Mouse (Mus musculus) spleen, adult 2 months (tissue): ENCODE measurements around the gene Atp8a2. TPM values are rescaled to one million over a fixed set of nuclear protein-coding genes. Genes with fewer than 3 reads are reported as not detected.

Experiments
- DNase-seq, 2 experiments: peaks; one replicate each; pipeline versions ENCODE4 v3.0.0 to v3.0.0-alpha.2; 2012 to 2021; ENCODE audit warnings: low spot score in 2 of 2, low read depth in 1 of 2
- H3K27ac ChIP-seq: fragments of 200-500 bp; 2 replicates; pipeline ENCODE4 v1.5.1; 2012; ENCODE audit warnings: low read length, inconsistent platforms; ENCODE audit not compliant: insufficient read depth
- H3K27me3 ChIP-seq: fragments of 200-500 bp; 2 replicates; pipeline ENCODE4 v1.6.1; 2012; ENCODE audit warnings: mild to moderate bottlenecking, moderate library complexity, low read length, inconsistent platforms; ENCODE audit not compliant: control insufficient read depth, insufficient read depth
- H3K36me3 ChIP-seq: fragments of 200-500 bp; 2 replicates; pipeline ENCODE4 v1.6.1; 2012; ENCODE audit warnings: mild to moderate bottlenecking, low read length, inconsistent platforms; ENCODE audit not compliant: control insufficient read depth, insufficient read depth
- H3K4me1 ChIP-seq: fragments of 200-500 bp; 2 replicates; pipeline ENCODE4 v1.6.1; 2011; ENCODE audit warnings: inconsistent platforms; ENCODE audit not compliant: control insufficient read depth, insufficient read depth, insufficient read length
- H3K4me3 ChIP-seq: fragments of 200-500 bp; 2 replicates; pipeline ENCODE4 v1.5.1; 2011; ENCODE audit warnings: mild to moderate bottlenecking, inconsistent platforms; ENCODE audit not compliant: insufficient read depth, insufficient read length; ENCODE audit errors: extremely low read depth
- CTCF ChIP-seq: fragments of 200-500 bp; IDR thresholded peaks from 2 replicates; pipeline ENCODE4 v1.5.1; 2011; ENCODE audit warnings: mild to moderate bottlenecking, inconsistent platforms; ENCODE audit not compliant: insufficient read depth, insufficient read length, insufficient replicate concordance; ENCODE audit errors: extremely low read depth
- POLR2A ChIP-seq: fragments of 200-500 bp; IDR thresholded peaks from 2 replicates; pipeline ENCODE4 v1.6.1; 2011; ENCODE audit warnings: low read depth, low read length, inconsistent platforms
- WGBS: fragments of 180-500 bp; shearing (Covaris S2); methylation state at CpG from one replicate; pipeline ENCODE4 v1.1.7; 2018; 5-methylcytosine and 5-hydroxymethylcytosine counted together
- polyA plus RNA-seq: library from polyadenylated mRNA; depleted of rRNA; stranded (reverse); fragments of >200 nt; gene quantifications from 2 replicates; pipeline ENCODE4 v1.2.3, GENCODE M21; 2012

Atp8a2 gene
- polyA plus RNA-seq, 1 experiment, result 0.32 TPM

DNA sequence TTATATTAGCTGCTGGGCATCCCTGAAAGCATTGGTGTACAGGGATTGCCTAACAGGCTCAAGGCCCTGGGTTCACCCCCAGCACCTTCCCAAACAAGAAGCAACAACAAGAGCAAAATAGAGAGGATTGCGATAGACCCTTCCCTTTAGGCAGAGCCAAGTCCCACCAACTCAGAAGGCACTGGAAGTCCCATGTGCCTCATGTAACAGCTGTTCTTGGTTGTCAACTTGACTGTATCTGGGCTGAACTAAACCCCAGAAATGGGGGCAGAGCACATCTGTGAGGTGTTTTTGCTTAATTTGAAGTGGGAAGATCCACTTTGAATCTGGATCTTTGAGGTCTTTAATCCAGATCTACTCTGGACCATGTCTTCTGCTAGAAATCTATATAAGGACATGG lies 539.9 kb downstream of the Atp8a2 start:
- no peaks in the 10 kb centered on the region for H3K4me1 ChIP-seq
- no peaks in the 10 kb centered on the region for H3K27me3 ChIP-seq
- H3K4me3 ChIP-seq, result no peak overlapping the region
- no peak overlapping the region for H3K27ac ChIP-seq
- no peaks in the 10 kb centered on the region for H3K36me3 ChIP-seq
- 100% methylated on average over 1 of the region's 1 CpGs for WGBS
- no peak for DNase-seq
- no peak for TF ChIP-seq POLR2A
- TF ChIP-seq CTCF, result no peak

DNA sequence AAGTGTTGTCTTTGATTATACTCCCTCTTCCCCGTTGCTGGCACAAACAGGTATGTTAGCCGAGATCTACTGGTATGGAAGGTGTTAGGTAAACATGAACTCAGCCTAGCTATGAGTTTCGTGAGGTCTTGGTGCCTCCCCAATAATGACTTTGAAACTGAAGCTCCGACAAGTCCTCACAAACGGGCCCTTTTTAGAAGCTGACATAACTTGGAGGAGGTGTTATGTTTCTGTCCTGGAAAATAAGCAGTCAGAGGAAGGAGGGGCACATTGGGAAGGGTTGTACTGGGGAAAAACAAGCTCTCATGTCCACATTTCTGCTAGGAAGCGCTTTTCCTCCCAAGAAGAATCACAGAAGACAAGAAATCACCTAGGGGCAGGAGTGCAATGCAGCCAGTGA lies 540.4 kb downstream of the Atp8a2 start:
- H3K27ac ChIP-seq, result no peak overlapping the region
- no peak overlapping the region for H3K4me3 ChIP-seq
- 82% methylated on average over 6 of the region's 6 CpGs for WGBS
- H3K36me3 ChIP-seq, result no peaks in the 10 kb centered on the region
- no peak for DNase-seq
- TF ChIP-seq CTCF, result no peak
- TF ChIP-seq POLR2A, result no peak
- no peaks in the 10 kb centered on the region for H3K27me3 ChIP-seq
- H3K4me1 ChIP-seq, result no peaks in the 10 kb centered on the region

DNA sequence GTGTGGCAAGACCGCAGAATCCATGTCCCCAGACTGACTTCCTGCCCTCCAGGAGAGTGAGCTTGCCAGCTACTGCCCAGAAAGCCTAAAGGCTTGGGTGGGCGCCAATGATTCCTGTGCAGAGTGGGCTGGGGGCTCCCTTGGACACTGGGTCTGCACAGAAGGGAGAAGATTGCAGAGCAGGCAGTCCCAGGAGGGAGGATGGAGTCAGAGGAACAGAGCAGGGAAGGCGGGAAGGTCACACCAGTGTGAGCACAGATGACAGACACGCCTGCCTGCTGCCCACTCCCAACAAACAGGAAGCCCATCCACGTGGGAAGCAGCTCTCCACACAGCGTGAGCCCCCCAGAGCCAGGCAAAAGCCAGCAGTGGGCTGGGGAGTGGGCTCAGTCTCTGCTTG lies 547.6 kb downstream of the Atp8a2 start:
- no peaks in the 10 kb centered on the region for H3K36me3 ChIP-seq
- TF ChIP-seq CTCF, result no peak
- no peak for TF ChIP-seq POLR2A
- H3K27ac ChIP-seq, result no peak overlapping the region
- WGBS, result 80% methylated on average over 6 of the region's 6 CpGs
- no peak for DNase-seq
- no peaks in the 10 kb centered on the region for H3K4me1 ChIP-seq
- H3K4me3 ChIP-seq, result no peak overlapping the region
- no peaks in the 10 kb centered on the region for H3K27me3 ChIP-seq

DNA sequence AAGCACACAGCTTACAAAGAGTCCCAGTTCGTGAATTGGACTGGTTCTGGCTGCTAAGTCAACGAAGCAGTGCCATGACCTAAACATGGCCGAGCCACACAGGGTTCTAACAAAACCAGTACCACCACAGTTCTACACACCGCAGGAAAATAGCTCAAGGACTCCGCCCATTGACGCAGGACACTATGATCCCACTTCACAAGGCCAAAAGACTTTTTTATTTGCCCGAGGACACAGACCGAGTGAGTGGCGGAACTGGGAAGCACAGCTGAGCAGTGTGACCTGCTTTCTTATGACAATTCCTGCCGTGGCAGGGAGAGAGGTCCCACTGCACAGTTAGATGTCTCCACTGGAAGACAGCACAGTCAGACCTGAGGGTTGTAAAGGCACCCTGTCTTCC lies 548.4 kb downstream of the Atp8a2 start:
- no peak for TF ChIP-seq POLR2A
- no peak for TF ChIP-seq CTCF
- Histone ChIP-seq H3K27me3 (no peaks in the 10 kb centered on the region), H3K4me1 (peaks cover under 1% of the 10 kb centered on the region; the same call in 1 of the 2 replicates), H3K4me3 (no peak overlapping the region), H3K27ac (no peak overlapping the region), H3K36me3 (no peaks in the 10 kb centered on the region)
- DNase-seq, result no peak
- WGBS, result 91% methylated on average over 10 of the region's 10 CpGs

DNA sequence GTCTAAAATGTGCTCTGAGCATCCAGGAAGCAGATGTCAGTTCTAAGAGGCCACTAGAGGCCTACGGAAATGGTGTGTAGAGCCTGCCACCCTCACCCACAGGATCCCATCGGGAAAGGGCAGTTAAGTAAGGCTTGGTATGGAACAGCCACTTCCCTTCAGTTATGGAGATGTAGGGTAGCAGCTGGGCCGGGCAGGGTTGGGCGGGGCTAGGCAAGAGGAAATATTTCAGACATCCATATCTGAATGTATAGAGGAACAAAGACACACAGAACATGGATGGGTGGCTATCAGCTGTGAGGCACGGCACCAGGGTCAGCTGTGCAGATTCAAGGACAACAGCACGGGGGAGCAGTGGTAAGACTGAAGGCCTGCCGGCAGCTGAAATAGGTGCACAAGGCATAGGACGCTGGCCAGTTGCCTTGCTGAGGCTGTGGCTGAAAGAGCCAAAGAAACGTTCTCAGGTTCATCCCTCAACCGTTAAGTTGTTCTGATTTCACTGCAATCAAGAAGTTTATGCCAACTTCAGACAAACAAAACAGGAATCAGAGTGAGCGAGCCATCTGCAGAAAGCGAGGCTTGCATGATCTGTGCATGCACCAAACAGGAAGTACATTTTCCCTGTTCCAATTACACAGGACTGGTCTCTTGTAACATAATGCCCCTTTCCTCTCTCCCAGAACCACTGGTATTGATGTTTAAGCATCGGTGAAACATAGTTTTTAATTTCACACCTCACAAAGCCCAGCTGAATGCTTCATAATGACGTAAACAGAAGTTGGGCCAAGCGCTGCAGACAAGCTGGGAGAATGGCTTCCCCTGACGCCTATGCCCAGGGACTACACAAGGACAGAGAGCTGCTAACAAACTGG lies 549.9 kb downstream of the Atp8a2 start:
- WGBS, result 62% methylated on average over 16 of the region's 16 CpGs
- DNase-seq, result no peak
- Histone ChIP-seq H3K4me1 (peaks cover 2% of the 10 kb centered on the region; the same call in 1 of the 2 replicates), H3K27ac (no peak overlapping the region), H3K4me3 (no peak overlapping the region), H3K36me3 (no peaks in the 10 kb centered on the region), H3K27me3 (no peaks in the 10 kb centered on the region)
- TF ChIP-seq CTCF, result no peak
- TF ChIP-seq POLR2A, result no peak

DNA sequence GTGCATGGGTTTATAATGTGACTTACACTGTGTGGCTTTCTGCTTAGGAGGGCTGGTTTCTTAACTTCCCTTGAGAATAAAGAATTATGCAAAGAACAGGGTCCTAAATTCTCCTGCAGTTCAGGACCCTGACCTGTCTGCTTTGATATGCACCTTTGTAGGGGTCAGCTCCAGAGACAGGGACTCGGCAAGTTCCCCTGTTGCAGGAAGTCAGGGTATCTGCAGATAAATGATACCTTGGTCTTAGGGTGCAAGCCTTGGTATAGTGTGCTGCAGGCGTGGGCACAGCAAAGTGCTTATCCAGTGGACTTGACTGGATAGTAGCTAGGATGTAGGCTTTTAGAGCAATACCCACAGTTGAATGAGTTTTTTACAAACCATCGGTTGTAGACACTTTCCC lies 552.1 kb downstream of the Atp8a2 start:
- no peak for TF ChIP-seq POLR2A
- TF ChIP-seq CTCF, result no peak

DNA sequence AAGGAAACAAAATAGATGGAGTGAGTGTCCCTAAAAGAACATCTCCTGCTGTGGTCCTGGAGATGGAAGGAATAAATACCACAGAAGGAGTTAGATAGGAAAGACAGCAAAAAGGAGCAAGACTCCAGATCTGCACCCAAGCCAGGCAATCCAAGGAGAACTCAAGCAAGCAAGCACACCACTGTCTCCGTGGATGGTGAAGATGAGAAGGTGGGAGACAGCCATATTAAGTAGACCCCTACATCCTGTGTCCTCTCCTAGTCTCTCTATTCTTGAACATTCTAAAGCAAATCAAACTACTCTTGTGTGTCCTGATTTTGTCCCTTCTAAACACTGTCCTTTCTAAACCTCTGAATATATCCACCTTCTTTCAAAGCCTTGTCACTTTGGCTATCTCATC lies 552.8 kb downstream of the Atp8a2 start:
- 71% methylated on average over 1 of the region's 1 CpGs for WGBS
- H3K27me3 ChIP-seq, result no peaks in the 10 kb centered on the region
- H3K36me3 ChIP-seq, result no peaks in the 10 kb centered on the region
- H3K4me1 ChIP-seq, result peaks cover 2% of the 10 kb centered on the region; the same call in 1 of the 2 replicates
- DNase-seq, result no peak
- no peak overlapping the region for H3K27ac ChIP-seq
- H3K4me3 ChIP-seq, result no peak overlapping the region
- no peak for TF ChIP-seq CTCF
- no peak for TF ChIP-seq POLR2A

More for the DNA sequence above, 552.1 kb downstream of the Atp8a2 start:
- H3K4me1 ChIP-seq, result peaks cover 2% of the 10 kb centered on the region; the same call in 1 of the 2 replicates
- no peak for DNase-seq
- H3K4me3 ChIP-seq, result no peak overlapping the region
- H3K27ac ChIP-seq, result no peak overlapping the region
- H3K36me3 ChIP-seq, result no peaks in the 10 kb centered on the region
- H3K27me3 ChIP-seq, result no peaks in the 10 kb centered on the region
- WGBS, result 67% methylated on average over 3 of the region's 3 CpGs
